Mouse (Mus musculus): ENCODE results near the gene Kif5a. TPM values are rescaled to one million over a fixed set of nuclear protein-coding genes. Genes with fewer than 3 reads are reported as not detected.

The Kif5a gene
- polyA plus RNA-seq, 1 experiment from 2014 or later: 6.7 TPM

DNA sequence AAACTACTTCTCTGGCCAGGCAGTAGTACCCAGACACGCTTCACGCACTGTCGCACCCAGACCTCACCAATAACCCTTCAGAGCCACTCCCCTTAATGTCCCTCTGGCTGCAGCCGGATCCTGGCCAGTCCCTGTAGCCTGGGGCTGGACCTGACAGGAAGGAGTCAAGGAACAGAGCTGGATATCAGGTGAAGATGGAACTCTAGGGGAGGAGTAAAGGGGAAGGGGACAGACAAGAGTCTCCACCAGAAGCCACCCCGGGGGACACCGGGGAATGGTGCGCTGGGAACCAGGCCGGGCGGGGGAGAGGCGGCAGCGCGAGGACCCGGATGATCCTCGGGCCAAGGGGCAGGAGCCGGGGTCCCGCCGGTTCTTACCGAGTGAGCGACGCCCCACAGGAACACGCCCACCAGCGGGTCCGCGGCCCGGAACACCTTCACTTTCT is 52.2 kb downstream of the Kif5a start:
- Histone ChIP-seq H3K4me2 (peak overlapping the region; percentile 96), H3K9me3 (no peaks in the 10 kb centered on the region), H3K4me1 (peaks cover 17% of the 10 kb centered on the region), H3K9ac (peak overlapping the region; percentile 81), H3K36me3 (peaks cover 25% of the 10 kb centered on the region), H3K4me3 (peak overlapping the region; percentile 86), H3K27ac (no peak overlapping the region), H3K27me3 (no peaks in the 10 kb centered on the region; the same call in 1 of the 2 replicates)
- peak; percentile 38 for ATAC-seq (ENCODE audit: insufficient number of reproducible peaks, insufficient read depth, low FRiP score, low TSS enrichment, low read depth)
- WGBS: under 1% methylated on average over 22 of the region's 25 CpGs

DNA sequence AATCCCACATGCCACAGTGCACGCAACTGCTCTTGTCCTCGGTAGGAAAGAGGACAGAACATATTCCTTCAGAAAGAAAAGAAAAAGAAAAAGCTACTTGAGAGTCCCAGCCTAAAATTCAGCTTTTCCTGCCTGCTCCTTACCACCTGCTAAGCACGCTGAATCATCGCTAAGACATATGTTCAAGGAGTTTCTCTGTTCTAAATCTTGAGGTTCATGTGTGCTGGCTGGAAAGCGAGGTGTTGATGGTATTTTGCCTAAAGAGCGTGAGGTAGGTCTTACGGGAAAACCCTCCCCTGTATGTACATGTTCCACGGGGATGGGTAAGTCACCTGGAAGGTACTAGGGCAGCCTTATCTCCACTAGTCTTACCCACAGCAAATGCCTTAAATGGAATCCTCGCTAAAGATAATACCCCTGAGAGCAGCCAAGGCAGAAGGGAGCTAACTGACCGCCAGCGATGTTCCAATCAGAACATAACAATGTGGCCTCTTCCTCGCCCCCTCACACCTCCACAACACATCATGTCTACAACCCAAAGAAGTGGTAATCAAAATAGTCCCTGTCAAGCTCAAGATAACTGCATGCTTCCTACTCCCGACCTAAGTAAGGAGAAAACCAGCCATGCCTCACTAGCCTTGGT is 53.1 kb downstream of the Kif5a start:
- no peak for ATAC-seq (ENCODE audit: insufficient number of reproducible peaks, insufficient read depth, low FRiP score, low TSS enrichment, low read depth)
- Histone ChIP-seq H3K4me1 (peaks cover 17% of the 10 kb centered on the region), H3K27ac (no peak overlapping the region), H3K36me3 (peaks cover 34% of the 10 kb centered on the region), H3K4me3 (peak overlapping the region; percentile 86), H3K9me3 (no peaks in the 10 kb centered on the region), H3K4me2 (peak overlapping the region; percentile 96), H3K27me3 (no peaks in the 10 kb centered on the region; the same call in 1 of the 2 replicates), H3K9ac (peak overlapping the region; percentile 81; the same call in 1 of the 2 replicates)
- WGBS: 85% methylated on average over 13 of the region's 13 CpGs

DNA sequence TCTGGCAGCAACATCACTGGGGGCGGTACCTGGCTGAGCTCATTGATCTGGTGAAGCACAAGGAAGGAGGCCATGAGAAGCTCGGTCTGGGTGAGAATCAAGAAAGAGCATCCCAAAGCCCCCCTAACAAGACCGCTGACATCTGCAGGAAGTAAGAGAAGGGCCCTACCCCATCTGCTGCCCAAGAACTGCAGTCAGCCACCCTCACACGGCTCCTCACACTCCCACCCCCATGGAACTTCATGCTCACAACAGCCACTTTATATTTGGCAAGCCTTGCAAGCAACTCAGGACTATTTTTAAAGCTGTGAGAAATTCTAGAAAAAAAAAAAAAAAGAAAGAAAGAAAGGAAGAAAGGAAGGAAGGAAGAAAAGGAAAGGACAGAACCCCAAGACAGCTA is 54.2 kb downstream of the Kif5a start:
- Histone ChIP-seq H3K4me3 (no peak overlapping the region), H3K36me3 (peaks cover 45% of the 10 kb centered on the region), H3K27ac (no peak overlapping the region), H3K27me3 (no peaks in the 10 kb centered on the region), H3K4me1 (peaks cover 17% of the 10 kb centered on the region), H3K9me3 (no peaks in the 10 kb centered on the region), H3K9ac (no peak overlapping the region), H3K4me2 (no peak overlapping the region)
- ATAC-seq (ENCODE audit: insufficient number of reproducible peaks, insufficient read depth, low FRiP score, low TSS enrichment, low read depth): no peak
- WGBS: 86% methylated on average over 4 of the region's 4 CpGs

DNA sequence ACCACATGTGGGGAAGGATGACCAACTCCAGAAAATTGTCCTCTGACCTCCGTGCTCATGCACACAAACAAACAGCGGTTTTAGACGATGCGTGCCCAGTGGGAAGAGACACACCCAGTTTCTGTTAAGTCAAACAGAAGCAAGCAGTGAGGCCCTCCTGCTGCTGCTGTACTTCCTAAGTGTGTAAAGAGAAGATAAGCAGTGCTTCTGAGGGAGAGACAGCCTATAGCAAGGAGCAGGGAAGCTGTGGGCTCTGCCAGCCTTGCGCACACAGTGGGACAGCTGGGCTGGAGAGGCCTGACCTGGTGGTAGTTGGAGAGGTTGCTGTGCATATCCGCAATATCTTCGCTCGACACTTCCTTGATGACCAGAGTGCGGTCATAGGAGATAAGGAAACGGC is 57.8 kb downstream of the Kif5a start:
- Histone ChIP-seq H3K4me3 (no peak overlapping the region), H3K27ac (no peak overlapping the region), H3K9me3 (no peaks in the 10 kb centered on the region), H3K4me1 (peaks cover 10% of the 10 kb centered on the region), H3K4me2 (no peak overlapping the region), H3K27me3 (no peaks in the 10 kb centered on the region), H3K9ac (no peak overlapping the region), H3K36me3 (peaks cover 72% of the 10 kb centered on the region)
- ATAC-seq (ENCODE audit: insufficient number of reproducible peaks, insufficient read depth, low FRiP score, low TSS enrichment, low read depth): no peak
- 91% methylated on average over 10 of the region's 10 CpGs for WGBS

DNA sequence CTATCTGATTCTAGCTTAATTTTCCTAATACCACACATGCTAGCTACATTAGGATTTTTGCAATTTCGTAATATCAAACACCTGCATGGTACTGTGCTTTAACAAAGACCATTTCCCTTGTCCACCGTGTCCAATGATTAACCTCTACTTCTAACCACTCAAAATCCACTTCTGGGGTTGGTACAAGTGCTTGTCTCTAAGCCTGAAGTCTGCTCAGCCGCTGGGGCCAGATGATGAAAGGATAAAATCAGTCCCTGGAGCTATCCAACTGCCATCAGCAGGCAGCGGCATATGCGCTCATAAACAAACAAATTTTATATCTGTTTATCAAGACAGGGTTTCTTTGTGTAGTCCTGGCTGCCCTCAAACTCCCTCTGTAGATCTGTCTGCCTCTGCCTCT is 58.6 kb downstream of the Kif5a start:
- Histone ChIP-seq H3K27ac (no peak overlapping the region), H3K4me1 (peaks cover 4% of the 10 kb centered on the region; the same call in 1 of the 2 replicates), H3K4me3 (no peak overlapping the region), H3K9me3 (no peaks in the 10 kb centered on the region), H3K9ac (no peak overlapping the region), H3K36me3 (peaks cover 80% of the 10 kb centered on the region), H3K4me2 (no peak overlapping the region), H3K27me3 (no peaks in the 10 kb centered on the region)
- ATAC-seq (ENCODE audit: insufficient number of reproducible peaks, insufficient read depth, low FRiP score, low TSS enrichment, low read depth): no peak
- 90% methylated on average over 5 of the region's 5 CpGs for WGBS

DNA sequence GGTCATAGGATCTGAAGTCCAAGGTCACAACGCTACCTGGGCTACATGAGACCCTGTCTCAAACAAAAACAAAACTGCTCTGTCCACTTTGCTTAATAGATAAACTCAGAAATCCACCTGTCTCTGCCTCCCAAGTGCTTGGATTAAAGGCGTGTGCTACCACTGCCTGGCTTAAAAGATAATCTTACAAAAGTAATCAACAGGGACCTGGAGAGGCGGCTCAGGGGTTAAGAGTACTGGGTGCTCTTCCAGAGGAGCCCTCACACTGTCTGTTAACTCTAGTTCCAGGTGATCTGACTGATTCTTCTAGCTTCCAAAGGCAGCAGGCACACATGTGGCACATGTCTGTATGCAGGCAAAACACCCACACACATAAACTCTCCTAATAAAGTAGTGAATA is 60.0 kb downstream of the Kif5a start:
- H3K27me3 ChIP-seq: no peaks in the 10 kb centered on the region
- no peak overlapping the region for H3K4me2 ChIP-seq
- H3K9me3 ChIP-seq: no peaks in the 10 kb centered on the region
- no peaks in the 10 kb centered on the region for H3K4me1 ChIP-seq
- peaks cover 90% of the 10 kb centered on the region for H3K36me3 ChIP-seq
- H3K4me3 ChIP-seq: no peak overlapping the region
- H3K27ac ChIP-seq: no peak overlapping the region
- no peak for ATAC-seq (ENCODE audit: insufficient number of reproducible peaks, insufficient read depth, low FRiP score, low TSS enrichment, low read depth)
- 82% methylated on average over 3 of the region's 3 CpGs for WGBS
- no peak overlapping the region for H3K9ac ChIP-seq

GRCm38 (mm10) chr10:127200279-127200678 is 62.9 kb downstream of the Kif5a start:
- H3K4me2 ChIP-seq: no peak overlapping the region
- H3K4me1 ChIP-seq: peaks cover 11% of the 10 kb centered on the region
- no peak overlapping the region for H3K27ac ChIP-seq
- peaks cover 74% of the 10 kb centered on the region for H3K36me3 ChIP-seq
- H3K9ac ChIP-seq: no peak overlapping the region
- 81% methylated on average over 8 of the region's 8 CpGs for WGBS
- H3K9me3 ChIP-seq: no peaks in the 10 kb centered on the region
- H3K4me3 ChIP-seq: no peak overlapping the region
- no peak for ATAC-seq (ENCODE audit: insufficient number of reproducible peaks, insufficient read depth, low FRiP score, low TSS enrichment, low read depth)
- no peaks in the 10 kb centered on the region for H3K27me3 ChIP-seq

DNA sequence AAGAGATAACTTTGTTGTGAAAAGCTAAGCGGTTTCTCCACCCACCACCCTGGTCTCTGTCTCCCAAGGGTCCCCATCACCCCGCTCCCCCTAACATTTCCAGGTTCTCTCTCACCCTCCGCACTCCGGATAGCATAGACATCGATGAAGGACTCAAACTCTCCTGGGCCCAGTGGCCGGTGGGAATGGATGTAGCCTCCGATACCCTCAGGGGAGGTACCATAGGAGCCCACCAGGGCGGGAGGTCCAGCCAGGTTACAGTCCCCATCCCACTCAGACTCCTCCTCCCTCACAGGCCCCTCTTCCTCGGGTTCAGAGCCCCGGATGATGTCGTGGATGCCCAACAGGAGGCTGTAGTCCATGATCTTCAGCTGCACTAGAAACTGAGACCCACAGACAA is 63.7 kb downstream of the Kif5a start:
- no peak for ATAC-seq (ENCODE audit: insufficient number of reproducible peaks, insufficient read depth, low FRiP score, low TSS enrichment, low read depth)
- H3K9me3 ChIP-seq: no peaks in the 10 kb centered on the region
- WGBS: 84% methylated on average over 11 of the region's 11 CpGs
- no peak overlapping the region for H3K27ac ChIP-seq
- H3K4me1 ChIP-seq: peaks cover 18% of the 10 kb centered on the region
- H3K36me3 ChIP-seq: peaks cover 66% of the 10 kb centered on the region
- H3K4me2 ChIP-seq: no peak overlapping the region
- no peak overlapping the region for H3K4me3 ChIP-seq
- H3K27me3 ChIP-seq: no peaks in the 10 kb centered on the region
- peak overlapping the region; percentile 21; the same call in 1 of the 2 replicates for H3K9ac ChIP-seq

- Histone ChIP-seq H3K4me3 (no peak overlapping the region), H3K9ac (no peak overlapping the region), H3K27ac (no peak overlapping the region), H3K36me3 (peaks cover 61% of the 10 kb centered on the region), H3K4me1 (peaks cover 22% of the 10 kb centered on the region), H3K4me2 (no peak overlapping the region), H3K27me3 (no peaks in the 10 kb centered on the region), H3K9me3 (no peaks in the 10 kb centered on the region)
- WGBS: 70% methylated on average over 5 of the region's 5 CpGs
- ATAC-seq (ENCODE audit: insufficient number of reproducible peaks, insufficient read depth, low FRiP score, low TSS enrichment, low read depth): no peak
These were observed 64.1 kb downstream of the Kif5a start for GRCm38 (mm10) chr10:127199068-127199467.

DNA sequence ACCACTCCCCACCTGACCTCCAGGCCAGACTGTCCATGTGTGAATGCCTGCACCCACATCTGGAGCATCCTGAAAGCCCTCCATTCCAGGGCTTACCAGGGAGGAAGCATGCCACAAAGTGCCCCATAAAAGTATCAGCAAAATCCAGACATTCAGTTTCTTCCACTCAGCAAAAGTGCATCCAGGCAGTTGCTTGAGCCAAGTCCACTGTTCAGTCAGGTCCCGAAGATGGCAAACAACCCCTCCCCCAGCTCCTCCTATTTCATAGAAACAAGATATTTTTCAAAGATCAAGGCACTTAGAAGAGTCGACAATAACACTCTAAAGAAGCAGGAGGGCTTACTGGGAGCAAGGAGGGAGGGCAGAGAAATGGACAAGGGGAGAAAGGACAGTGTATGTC is 64.7 kb downstream of the Kif5a start:
- no peaks in the 10 kb centered on the region for H3K27me3 ChIP-seq
- no peaks in the 10 kb centered on the region for H3K9me3 ChIP-seq

GRCm38 (mm10) chr10:127197505-127198110 is 65.5 kb downstream of the Kif5a start:
- Histone ChIP-seq H3K27ac (peak overlapping the region; percentile 22), H3K4me1 (peaks cover 33% of the 10 kb centered on the region), H3K9ac (no peak overlapping the region), H3K27me3 (no peaks in the 10 kb centered on the region), H3K4me2 (no peak overlapping the region), H3K4me3 (no peak overlapping the region), H3K9me3 (no peaks in the 10 kb centered on the region), H3K36me3 (peaks cover 54% of the 10 kb centered on the region)
- 88% methylated on average over 11 of the region's 11 CpGs for WGBS
- no peak for ATAC-seq (ENCODE audit: insufficient number of reproducible peaks, insufficient read depth, low FRiP score, low TSS enrichment, low read depth)

More for the DNA sequence above, 64.7 kb downstream of the Kif5a start:
- H3K36me3 ChIP-seq: peaks cover 56% of the 10 kb centered on the region
- 29% methylated on average over 2 of the region's 2 CpGs for WGBS
- H3K4me1 ChIP-seq: peaks cover 25% of the 10 kb centered on the region
- H3K4me2 ChIP-seq: no peak overlapping the region
- no peak for ATAC-seq (ENCODE audit: insufficient number of reproducible peaks, insufficient read depth, low FRiP score, low TSS enrichment, low read depth)
- no peak overlapping the region for H3K4me3 ChIP-seq
- H3K9ac ChIP-seq: no peak overlapping the region
- H3K27ac ChIP-seq: 0 out of 2 replicates have a peak overlapping the region, but pooled peaks have one; percentile 22

GRCm38 (mm10) chr10:127197104-127197503 is 66.0 kb downstream of the Kif5a start:
- Histone ChIP-seq H3K9me3 (no peaks in the 10 kb centered on the region), H3K4me1 (peaks cover 38% of the 10 kb centered on the region), H3K36me3 (peaks cover 54% of the 10 kb centered on the region), H3K4me2 (no peak overlapping the region), H3K27me3 (no peaks in the 10 kb centered on the region), H3K4me3 (no peak overlapping the region), H3K27ac (peak overlapping the region; percentile 96; the same call in 1 of the 2 replicates), H3K9ac (no peak overlapping the region)
- WGBS: 88% methylated on average over 8 of the region's 8 CpGs
- no peak for ATAC-seq (ENCODE audit: insufficient number of reproducible peaks, insufficient read depth, low FRiP score, low TSS enrichment, low read depth)
